In genomic region chr11:96336597-96336996, GRCm38 (mm10) we compare ENCODE assay signal across 16 mouse cellular contexts. TPM values are rescaled to one million over a fixed set of nuclear protein-coding genes. Genes with fewer than 3 reads are reported as not detected.
DNase-seq lines count a peak whose midpoint lies in the region; ATAC-seq and TF ChIP-seq lines count a peak whose summit lies in the region.
"Had no signal": no experiment of that assay in that cellular context is flagged by ENCODE, and none has a peak within 500 bp of the region (broad histone marks: within the 10 kb centered on the region; RNA-seq: fewer than 3 reads in every experiment).

No protein-coding gene starts in this region.

- H3K27ac ChIP-seq in heart, embryonic 10.5 days, result 0 out of 2 replicates have a peak overlapping the region, but pooled peaks have one; percentile 36
- no peak overlapping the region for H3K27ac ChIP-seq in heart, embryonic 11.5 days (ENCODE audit: low read depth, low read length)
- H3K27ac ChIP-seq in hindbrain, embryonic 10.5 days, result peak overlapping the region; percentile 86; the same call in 1 of the 2 replicates
- peak overlapping the region; percentile 43 for H3K27ac ChIP-seq in kidney, adult 2 months (ENCODE audit: insufficient read depth, low read depth, low read length)
- peak overlapping the region; percentile 100 for H3K27ac ChIP-seq in neural tube, embryonic 11.5 days (ENCODE audit: low read depth, low read length)
- H3K27ac ChIP-seq in left cerebral cortex, adult 2 months, result no peak overlapping the region
- H3K27ac ChIP-seq: liver, embryonic 13.5 days had no signal

- DNase-seq in heart, embryonic 10.5 days (ENCODE audit: low spot score), result no peak
- no peak for DNase-seq in hindbrain, embryonic 10.5 days (ENCODE audit: low spot score)
- peak; percentile 81 for DNase-seq in kidney, adult 2 months
- peak; percentile 66 for DNase-seq in neural tube, embryonic 11.5 days (ENCODE audit: low spot score)
- DNase-seq in ovary, adult 18-20 months (ENCODE audit: low spot score), result no peak
- no peak for DNase-seq in left cerebral cortex, adult 2 months (ENCODE audit: extremely low spot score in 1 of 2, low spot score in 2 of 2)
- DNase-seq in spleen, adult 12 weeks (ENCODE audit: low spot score), result no peak
- DNase-seq: liver, embryonic 13.5 days; right cerebral cortex, adult 18-20 months had no signal

- H3K9me3 ChIP-seq in heart, embryonic 10.5 days, result no peaks in the 10 kb centered on the region
- no peaks in the 10 kb centered on the region for H3K9me3 ChIP-seq in heart, embryonic 11.5 days (replicated peaks; ENCODE audit: control insufficient read depth, low read length)
- no peaks in the 10 kb centered on the region for H3K9me3 ChIP-seq in hindbrain, embryonic 10.5 days
- no peaks in the 10 kb centered on the region for H3K9me3 ChIP-seq in neural tube, embryonic 11.5 days (ENCODE audit: control insufficient read depth, low read length)
- H3K9me3 ChIP-seq: liver, embryonic 13.5 days; megakaryocyte, embryonic 14.5 days had no signal

- no peak for TF ChIP-seq POLR2A in kidney, adult 2 months (IDR thresholded peaks at IDR 0.05; ENCODE audit: low read depth, low read length)

- WGBS in heart, embryonic 10.5 days, result 8% methylated on average over 2 of the region's 2 CpGs
- 27% methylated on average over 2 of the region's 2 CpGs for WGBS in heart, embryonic 11.5 days (ENCODE audit: insufficient replicate concordance)
- 5% methylated on average over 2 of the region's 2 CpGs for WGBS in hindbrain, embryonic 10.5 days
- WGBS in kidney, adult 2 months, result 21% methylated on average over 2 of the region's 2 CpGs
- WGBS in neural tube, embryonic 11.5 days, result 7% methylated on average over 2 of the region's 2 CpGs

- intact Hi-C loops in left cerebral cortex, adult 2 months (cut with DNase I), result no loop called here

- H3K27me3 ChIP-seq in heart, embryonic 10.5 days (ENCODE audit: insufficient read depth, poor library complexity, severe bottlenecking), result peaks cover 100% of the 10 kb centered on the region
- peaks cover 95% of the 10 kb centered on the region for H3K27me3 ChIP-seq in heart, embryonic 11.5 days (ENCODE audit: control insufficient read depth, insufficient read depth, low read length)
- peaks cover 100% of the 10 kb centered on the region for H3K27me3 ChIP-seq in hindbrain, embryonic 10.5 days (ENCODE audit: insufficient read depth, poor library complexity, severe bottlenecking)
- no peaks in the 10 kb centered on the region for H3K27me3 ChIP-seq in kidney, adult 2 months (replicated peaks; ENCODE audit: control insufficient read depth, insufficient read depth, low read length)
- H3K27me3 ChIP-seq in neural tube, embryonic 11.5 days (ENCODE audit: control insufficient read depth, insufficient read depth, low read length), result no peaks in the 10 kb centered on the region

- no peak for ATAC-seq in heart, embryonic 11.5 days (replicated peaks; ENCODE audit: insufficient number of reproducible peaks, low FRiP score, low TSS enrichment)
- no peak for ATAC-seq in neural tube, embryonic 11.5 days (ENCODE audit: insufficient read depth, low FRiP score, low TSS enrichment)

- no peak for TF ChIP-seq CTCF in kidney, adult 2 months (conservative IDR thresholded peaks at IDR 0.05; ENCODE audit: insufficient read depth, insufficient read length, low read depth, low read length)
- TF ChIP-seq CTCF in left cerebral cortex, adult 2 months (IDR thresholded peaks at IDR 0.05), result no peak

- no peaks in the 10 kb centered on the region for H3K36me3 ChIP-seq in heart, embryonic 10.5 days
- no peaks in the 10 kb centered on the region for H3K36me3 ChIP-seq in heart, embryonic 11.5 days (ENCODE audit: control insufficient read depth, insufficient read depth, low read length)
- no peaks in the 10 kb centered on the region for H3K36me3 ChIP-seq in hindbrain, embryonic 10.5 days
- no peaks in the 10 kb centered on the region for H3K36me3 ChIP-seq in kidney, adult 2 months (ENCODE audit: control insufficient read depth, insufficient read depth, low read length)
- peaks cover 5% of the 10 kb centered on the region for H3K36me3 ChIP-seq in neural tube, embryonic 11.5 days (ENCODE audit: control insufficient read depth, insufficient read depth, low read length)
- H3K36me3 ChIP-seq: liver, embryonic 13.5 days had no signal

- H3K9ac ChIP-seq in heart, embryonic 11.5 days (ENCODE audit: low read depth, low read length), result no peak overlapping the region
- H3K9ac ChIP-seq in neural tube, embryonic 11.5 days (ENCODE audit: low read length), result peak overlapping the region; percentile 100
- H3K9ac ChIP-seq: liver, embryonic 13.5 days had no signal

- no peak overlapping the region for H3K4me2 ChIP-seq in heart, embryonic 11.5 days
- peak overlapping the region; percentile 100 for H3K4me2 ChIP-seq in neural tube, embryonic 11.5 days (ENCODE audit: low read depth)
- H3K4me2 ChIP-seq: liver, embryonic 13.5 days had no signal

- H3K4me1 ChIP-seq in heart, embryonic 10.5 days, result peaks cover 39% of the 10 kb centered on the region
- 0 out of 2 replicates have a peak, but pooled peaks cover 4% of the 10 kb centered on the region for H3K4me1 ChIP-seq in heart, embryonic 11.5 days (ENCODE audit: control insufficient read depth, insufficient read depth, low read length)
- peaks cover 18% of the 10 kb centered on the region for H3K4me1 ChIP-seq in hindbrain, embryonic 10.5 days (replicated peaks)
- H3K4me1 ChIP-seq in kidney, adult 2 months (ENCODE audit: control insufficient read depth, insufficient read depth, low read length), result peaks cover 63% of the 10 kb centered on the region
- peaks cover 85% of the 10 kb centered on the region for H3K4me1 ChIP-seq in neural tube, embryonic 11.5 days (ENCODE audit: control insufficient read depth, insufficient read depth, low read length)
- H3K4me1 ChIP-seq: megakaryocyte, embryonic 14.5 days had no signal

- H3K4me3 ChIP-seq in heart, embryonic 10.5 days, result no peak overlapping the region
- no peak overlapping the region for H3K4me3 ChIP-seq in heart, embryonic 11.5 days (ENCODE audit: low read depth, low read length)
- peak overlapping the region; percentile 50 for H3K4me3 ChIP-seq in hindbrain, embryonic 10.5 days
- no peak overlapping the region for H3K4me3 ChIP-seq in kidney, adult 2 months (ENCODE audit: insufficient read depth, low read depth, low read length)
- peak overlapping the region; percentile 60 for H3K4me3 ChIP-seq in neural tube, embryonic 11.5 days (ENCODE audit: low read depth, low read length)
- H3K4me3 ChIP-seq in left cerebral cortex, adult 2 months, result no peak overlapping the region
- H3K4me3 ChIP-seq: liver, embryonic 13.5 days; megakaryocyte, embryonic 14.5 days had no signal

RNA-seq across cellular contexts. Expression of gene Hoxb3, which starts 13.5 kb away (rescaled TPM):
- 0.42 and 1.8 TPM in 2 replicates for polyA plus RNA-seq in heart, embryonic 10.5 days (2016; fragmentation: Nextera tagmentation; extraction: Ambion mirVana)
- 0.74 and 1.0 TPM in 2 replicates for polyA plus RNA-seq in heart, embryonic 11.5 days (2014; fragmentation: Nextera tagmentation; extraction: Ambion mirVana)
- polyA plus RNA-seq in hindbrain, embryonic 10.5 days (2016; fragmentation: Nextera tagmentation; extraction: Ambion mirVana), result 5.3 and 9.6 TPM in 2 replicates
- 10.1 and 14.1 TPM in 2 replicates for polyA plus RNA-seq in kidney, adult 2 months (2012; rRNA removed)
- 10.3 and 14.2 TPM in 2 replicates for polyA plus RNA-seq in neural tube, embryonic 11.5 days (2014; fragmentation: Nextera tagmentation; extraction: Ambion mirVana)
- total RNA-seq in left cerebral cortex, adult 2 months (2021), result not detected
- total RNA-seq: left cerebral cortex, adult 8-10 months; MEL had no signal
- polyA plus RNA-seq: C2C12; cortical plate, adult 2 months had no signal

RNA-seq across cellular contexts. Expression of gene Hoxb2, which starts 13.7 kb away (rescaled TPM):
- polyA plus RNA-seq in heart, embryonic 10.5 days (2016; fragmentation: Nextera tagmentation; extraction: Ambion mirVana), result 5.7 and 27.6 TPM in 2 replicates
- 4.5 and 7.4 TPM in 2 replicates for polyA plus RNA-seq in heart, embryonic 11.5 days (2014; fragmentation: Nextera tagmentation; extraction: Ambion mirVana)
- polyA plus RNA-seq in hindbrain, embryonic 10.5 days (2016; fragmentation: Nextera tagmentation; extraction: Ambion mirVana), result 30.1 and 49.6 TPM in 2 replicates
- polyA plus RNA-seq in kidney, adult 2 months (2012; rRNA removed), result 22.8 and 28.4 TPM in 2 replicates
- 88.2 and 89.0 TPM in 2 replicates for polyA plus RNA-seq in neural tube, embryonic 11.5 days (2014; fragmentation: Nextera tagmentation; extraction: Ambion mirVana)
- total RNA-seq in left cerebral cortex, adult 2 months (2021), result not detected
- total RNA-seq: left cerebral cortex, adult 8-10 months; MEL had no signal
- polyA plus RNA-seq: C2C12; cortical plate, adult 2 months had no signal

RNA-seq across cellular contexts. Expression of gene Hoxb4, which starts 18.5 kb away (rescaled TPM):
- 0.31 and 2.0 TPM in 2 replicates for polyA plus RNA-seq in heart, embryonic 10.5 days (2016; fragmentation: Nextera tagmentation; extraction: Ambion mirVana)
- polyA plus RNA-seq in heart, embryonic 11.5 days (2014; fragmentation: Nextera tagmentation; extraction: Ambion mirVana), result 0.21 and 0.77 TPM in 2 replicates
- 0.47 and 3.1 TPM in 2 replicates for polyA plus RNA-seq in hindbrain, embryonic 10.5 days (2016; fragmentation: Nextera tagmentation; extraction: Ambion mirVana)
- polyA plus RNA-seq in kidney, adult 2 months (2012; rRNA removed), result 12.6 and 14.6 TPM in 2 replicates
- 3.1 and 3.8 TPM in 2 replicates for polyA plus RNA-seq in neural tube, embryonic 11.5 days (2014; fragmentation: Nextera tagmentation; extraction: Ambion mirVana)
- total RNA-seq in left cerebral cortex, adult 2 months (2021), result not detected
- total RNA-seq: MEL had no signal
- polyA plus RNA-seq: cortical plate, adult 2 months had no signal

RNA-seq across cellular contexts. Expression of gene Hoxb1, which starts 29.0 kb away (rescaled TPM):
- polyA plus RNA-seq in heart, embryonic 10.5 days (2016; fragmentation: Nextera tagmentation; extraction: Ambion mirVana), result 0.20 and 3.3 TPM in 2 replicates
- 0.19 TPM in 1 of 2 replicates, not detected in the other for polyA plus RNA-seq in heart, embryonic 11.5 days (2014; fragmentation: Nextera tagmentation; extraction: Ambion mirVana)
- polyA plus RNA-seq in hindbrain, embryonic 10.5 days (2016; fragmentation: Nextera tagmentation; extraction: Ambion mirVana), result 15.4 and 22.7 TPM in 2 replicates
- polyA plus RNA-seq in kidney, adult 2 months (2012; rRNA removed), result not detected in 2 replicates
- polyA plus RNA-seq in neural tube, embryonic 11.5 days (2014; fragmentation: Nextera tagmentation; extraction: Ambion mirVana), result 15.7 and 17.2 TPM in 2 replicates
- not detected for total RNA-seq in left cerebral cortex, adult 2 months (2021)
- total RNA-seq: left cerebral cortex, adult 8-10 months; MEL had no signal
- polyA plus RNA-seq: C2C12; cortical plate, adult 2 months; large intestine, adult 2 months had no signal

RNA-seq across cellular contexts. Expression of gene Hoxb5, which starts 33.5 kb away (rescaled TPM):
- polyA plus RNA-seq in heart, embryonic 10.5 days (2016; fragmentation: Nextera tagmentation; extraction: Ambion mirVana), result 1.0 and 5.2 TPM in 2 replicates
- polyA plus RNA-seq in heart, embryonic 11.5 days (2014; fragmentation: Nextera tagmentation; extraction: Ambion mirVana), result 0.65 and 2.4 TPM in 2 replicates
- 0.14 and 6.3 TPM in 2 replicates for polyA plus RNA-seq in hindbrain, embryonic 10.5 days (2016; fragmentation: Nextera tagmentation; extraction: Ambion mirVana)
- polyA plus RNA-seq in kidney, adult 2 months (2012; rRNA removed), result 7.7 and 8.4 TPM in 2 replicates
- polyA plus RNA-seq in neural tube, embryonic 11.5 days (2014; fragmentation: Nextera tagmentation; extraction: Ambion mirVana), result 49.0 and 49.1 TPM in 2 replicates
- total RNA-seq in left cerebral cortex, adult 2 months (2021), result not detected
- total RNA-seq: left cerebral cortex, adult 8-10 months; MEL had no signal
- polyA plus RNA-seq: C2C12; cortical plate, adult 2 months had no signal

Comparison
In these comparisons a context has a peak if more than half of its experiments do, and no peak if none do; other contexts are left out.
1. H3K27ac ChIP-seq: peak in heart, embryonic 10.5 days (single experiment), hindbrain, embryonic 10.5 days (single experiment), kidney, adult 2 months (single experiment) and neural tube, embryonic 11.5 days (single experiment); none in heart, embryonic 11.5 days (single experiment) and left cerebral cortex, adult 2 months (single experiment).
2. DNase-seq: peak in kidney, adult 2 months (single experiment) and neural tube, embryonic 11.5 days (single experiment); none in heart, embryonic 10.5 days (single experiment), hindbrain, embryonic 10.5 days (single experiment), ovary, adult 18-20 months (single experiment), left cerebral cortex, adult 2 months (0 of 2) and spleen, adult 12 weeks (single experiment).
3. H3K4me3 ChIP-seq: peak in hindbrain, embryonic 10.5 days (single experiment) and neural tube, embryonic 11.5 days (single experiment); none in heart, embryonic 10.5 days (single experiment), heart, embryonic 11.5 days (single experiment), kidney, adult 2 months (single experiment) and left cerebral cortex, adult 2 months (single experiment).